Mouse (Mus musculus) stomach, postnatal 0 days (tissue): Measurements from ENCODE around the gene Snx8. TPM values are rescaled to one million over a fixed set of nuclear protein-coding genes. Genes with fewer than 3 reads are reported as not detected.
"Not testable (repeated sequence)": the region's sequence is repeated elsewhere in the genome, so short reads cannot be mapped to it uniquely, and the experiment has no call there.

Experiments
- ATAC-seq: fragments of 200-750 bp; cut with Nextera tagmentation; 2 replicates; pipeline ENCODE4 v1.8.0; 2017; ENCODE audit not compliant: low FRiP score, low TSS enrichment
- DNase-seq: peaks from one replicate; pipeline ENCODE4 v3.0.0-alpha.2; 2016; ENCODE audit warnings: low spot score
- H3K27ac ChIP-seq: fragments of 300-500 bp; sonication (generic); replicated peaks from 2 replicates; pipeline ENCODE4 v1.5.1; 2014; ENCODE audit warnings: mild to moderate bottlenecking, control low read depth
- H3K27me3 ChIP-seq: fragments of 300-500 bp; sonication (generic); 2 replicates; pipeline ENCODE4 v1.6.1; 2014; ENCODE audit warnings: low read length; ENCODE audit not compliant: control insufficient read depth, insufficient read depth
- H3K36me3 ChIP-seq: fragments of 300-500 bp; sonication (generic); 2 replicates; pipeline ENCODE4 v1.6.1; 2014; ENCODE audit warnings: low read length, mixed read lengths; ENCODE audit not compliant: control insufficient read depth, insufficient read depth
- H3K4me1 ChIP-seq: fragments of 300-500 bp; sonication (generic); replicated peaks from 2 replicates; pipeline ENCODE4 v1.6.1; 2014; ENCODE audit warnings: antibody characterized with exemption; ENCODE audit not compliant: control insufficient read depth, insufficient read depth
- H3K4me2 ChIP-seq: fragments of 300-500 bp; sonication (generic); replicated peaks from 2 replicates; pipeline ENCODE4 v1.6.1; 2014; ENCODE audit warnings: low read depth, mild to moderate bottlenecking, control low read depth, moderate library complexity
- H3K4me3 ChIP-seq: fragments of 300-500 bp; sonication (generic); 2 replicates; pipeline ENCODE4 v1.5.1; 2014; ENCODE audit warnings: low read depth, low read length, control low read depth
- H3K9ac ChIP-seq: fragments of 300-500 bp; sonication (generic); 2 replicates; pipeline ENCODE4 v1.6.1; 2014; ENCODE audit warnings: mild to moderate bottlenecking, low read length, control low read depth, mixed read lengths
- H3K9me3 ChIP-seq: fragments of 300-500 bp; sonication (generic); 2 replicates; pipeline ENCODE4 v1.6.1; 2016; ENCODE audit warnings: low read length; ENCODE audit not compliant: control insufficient read depth
- CTCF ChIP-seq: IDR thresholded peaks from 2 replicates; pipeline ENCODE4 v1.5.1; 2016; ENCODE audit warnings: antibody characterized with exemption, low read depth, mild to moderate bottlenecking, moderate library complexity
- EP300 ChIP-seq: optimal IDR thresholded peaks from 2 replicates; pipeline ENCODE3; 2016; ENCODE audit warnings: antibody characterized with exemption
- WGBS: fragments of 180-500 bp; shearing (Covaris S2); extraction: QIAGEN DNeasy Blood & Tissue Kit; methylation state at CpG from one replicate; pipeline ENCODE4 v1.1.7; 2014; 5-methylcytosine and 5-hydroxymethylcytosine counted together
- polyA plus RNA-seq: library from polyadenylated mRNA; unstranded; fragments of >200 nt; fragmentation: Nextera tagmentation; extraction: Ambion mirVana; gene quantifications from 2 replicates; pipeline ENCODE4 v1.2.1, GENCODE M21; 2015

The Snx8 gene
- polyA plus RNA-seq, 1 experiment from 2014 or later = 8.6 TPM

DNA sequence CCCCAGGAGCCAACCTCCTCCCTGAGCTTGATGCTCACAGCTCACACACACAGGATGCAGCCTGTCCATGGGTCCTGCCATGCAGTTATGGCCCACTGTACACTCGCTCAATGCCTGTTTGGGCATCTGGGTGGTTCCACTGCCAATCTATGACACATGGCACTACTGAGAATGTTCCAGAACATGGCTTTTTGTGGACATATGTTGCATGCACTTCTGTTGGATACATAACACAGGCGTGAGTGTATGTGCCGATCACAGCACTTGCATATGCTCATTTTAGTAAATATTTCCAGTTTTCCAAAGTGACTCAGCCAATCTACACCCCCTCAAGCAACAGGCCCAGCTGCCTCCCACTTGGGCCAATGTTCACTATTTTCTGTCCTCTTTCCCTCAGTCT lies 17.4 kb downstream of the Snx8 start:
- no peak for ATAC-seq
- TF ChIP-seq CTCF (no peak), EP300 (no peak)
- WGBS = 88% methylated on average over 3 of the region's 3 CpGs
- Histone ChIP-seq H3K27ac (no peak overlapping the region), H3K36me3 (no peaks in the 10 kb centered on the region), H3K4me3 (no peak overlapping the region), H3K9ac (no peak overlapping the region), H3K4me1 (no peaks in the 10 kb centered on the region), H3K4me2 (no peak overlapping the region), H3K27me3 (no peaks in the 10 kb centered on the region), H3K9me3 (no peaks in the 10 kb centered on the region)
- no peak for DNase-seq

DNA sequence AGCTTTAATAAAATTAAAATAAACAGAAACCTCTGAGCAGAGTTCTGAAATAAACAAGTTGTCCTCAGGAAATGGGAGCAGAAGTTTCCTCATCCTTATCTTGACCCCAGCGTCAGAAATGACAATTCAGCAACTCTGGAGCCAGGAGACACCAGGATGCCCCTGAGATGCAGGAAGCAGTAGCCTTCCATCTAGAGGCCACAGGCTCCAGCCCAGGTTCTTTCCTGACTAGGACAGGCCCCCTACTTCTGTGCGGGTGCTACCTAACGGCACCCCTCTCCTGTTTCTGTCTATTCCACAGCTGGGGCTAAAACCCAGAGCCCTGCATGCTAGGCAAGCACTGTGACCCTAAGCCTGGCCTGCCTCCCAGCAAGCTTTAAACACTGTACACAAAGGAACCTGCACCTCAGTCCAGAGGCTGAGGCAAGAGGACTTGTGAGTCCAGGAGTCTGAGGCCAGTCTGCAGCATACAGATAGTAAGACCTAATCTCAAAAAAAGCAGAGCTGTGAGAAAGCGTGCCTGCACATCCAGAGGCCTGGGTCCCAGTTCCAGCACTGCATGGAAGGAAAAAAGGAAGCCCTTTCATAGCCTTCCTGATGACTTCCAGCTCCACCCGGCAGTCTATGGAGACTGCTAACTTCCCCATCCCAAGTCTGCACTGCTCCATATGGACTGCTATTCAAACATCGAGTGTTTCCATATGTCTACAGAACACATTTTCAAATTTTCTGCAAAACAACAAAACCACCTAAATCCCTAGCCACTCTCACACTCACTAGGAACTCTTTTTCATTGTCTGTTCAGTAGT lies 18.4 kb downstream of the Snx8 start:
- no peak for TF ChIP-seq CTCF
- WGBS = 57% methylated on average over 6 of the region's 6 CpGs
- no peaks in the 10 kb centered on the region for H3K36me3 ChIP-seq
- no peak for DNase-seq
- H3K4me2 ChIP-seq = no peak overlapping the region
- H3K9me3 ChIP-seq = no peaks in the 10 kb centered on the region
- no peak for ATAC-seq
- H3K27me3 ChIP-seq = no peaks in the 10 kb centered on the region
- H3K27ac ChIP-seq = 0 out of 2 replicates have a peak overlapping the region, but pooled peaks have one; percentile 8
- no peaks in the 10 kb centered on the region for H3K4me1 ChIP-seq
- H3K9ac ChIP-seq = no peak overlapping the region
- no peak overlapping the region for H3K4me3 ChIP-seq

DNA sequence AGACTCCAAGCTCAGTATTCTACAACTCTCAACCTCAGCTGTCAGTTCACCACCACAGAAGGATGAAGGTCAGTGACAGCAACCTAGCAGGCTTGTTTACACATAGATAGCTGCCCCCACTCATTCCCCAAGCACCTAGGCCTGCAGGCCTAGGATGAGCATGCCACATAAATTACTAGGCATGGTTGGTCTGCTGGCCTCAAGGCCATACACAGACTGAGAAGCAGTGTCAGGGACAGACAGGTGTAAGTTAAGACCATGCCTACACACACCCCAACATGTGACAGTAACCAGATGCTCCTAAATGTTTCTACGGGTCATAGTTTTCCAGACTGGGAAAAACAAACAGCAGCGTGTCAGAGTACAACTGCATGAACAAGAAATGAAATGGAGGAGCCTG lies 19.6 kb downstream of the Snx8 start:
- Histone ChIP-seq H3K4me1 (no peaks in the 10 kb centered on the region), H3K36me3 (no peaks in the 10 kb centered on the region), H3K9me3 (no peaks in the 10 kb centered on the region), H3K9ac (no peak overlapping the region), H3K4me3 (no peak overlapping the region), H3K27ac (no peak overlapping the region), H3K4me2 (no peak overlapping the region), H3K27me3 (no peaks in the 10 kb centered on the region)
- 70% methylated on average over 2 of the region's 2 CpGs for WGBS
- ATAC-seq (no peak), DNase-seq (no peak)
- TF ChIP-seq EP300 (no peak), CTCF (no peak)

DNA sequence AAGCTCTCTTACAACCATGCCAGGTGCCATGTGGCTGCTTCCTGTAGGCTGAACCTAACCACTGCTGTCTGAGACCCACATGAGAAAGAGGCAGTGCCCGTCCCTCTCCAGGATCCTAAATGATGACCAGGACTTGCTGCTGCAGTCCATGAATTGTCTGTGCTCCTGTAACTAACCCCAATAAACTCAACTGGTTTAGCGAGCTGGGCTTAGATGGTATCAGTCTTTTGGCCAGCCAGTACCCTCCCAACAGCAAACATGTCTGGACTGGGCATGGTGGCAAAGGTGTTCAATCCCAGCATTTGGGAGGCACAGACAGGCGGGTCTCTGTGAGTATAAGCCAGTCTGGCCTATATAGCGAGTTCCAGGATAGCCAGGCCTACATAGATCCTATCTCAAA lies 20.1 kb downstream of the Snx8 start:
- Histone ChIP-seq H3K4me3 (no peak overlapping the region), H3K4me1 (no peaks in the 10 kb centered on the region), H3K4me2 (no peak overlapping the region), H3K9me3 (no peaks in the 10 kb centered on the region), H3K36me3 (no peaks in the 10 kb centered on the region), H3K9ac (no peak overlapping the region), H3K27ac (no peak overlapping the region), H3K27me3 (no peaks in the 10 kb centered on the region)
- TF ChIP-seq CTCF (no peak), EP300 (no peak)
- 80% methylated on average over 4 of the region's 4 CpGs for WGBS
- ATAC-seq (no peak), DNase-seq (no peak)

DNA sequence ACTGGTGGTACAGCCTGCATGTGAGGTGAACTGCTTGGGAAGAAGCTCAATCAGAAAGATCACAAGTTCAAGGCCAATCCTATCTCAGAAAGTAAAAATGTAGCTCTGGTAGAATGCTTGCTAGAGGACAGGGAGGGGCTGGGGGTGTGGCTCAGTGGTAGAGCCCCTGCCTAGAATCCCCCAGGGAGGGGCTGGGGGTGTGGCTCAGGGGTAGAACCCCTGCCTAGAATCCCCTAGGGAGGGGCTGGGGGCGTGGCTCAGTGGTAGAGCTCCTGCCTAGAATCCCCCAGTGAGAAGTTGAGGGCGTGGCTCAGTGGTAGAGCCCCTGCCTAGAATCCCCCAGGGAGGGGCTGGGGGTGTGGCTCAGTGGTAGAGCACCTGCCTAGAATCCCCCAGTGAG lies 20.9 kb downstream of the Snx8 start:
- not testable (repeated sequence) for H3K4me2 ChIP-seq, H3K9me3 ChIP-seq, H3K27ac ChIP-seq, DNase-seq, H3K27me3 ChIP-seq, H3K4me1 ChIP-seq, ATAC-seq, H3K9ac ChIP-seq, H3K36me3 ChIP-seq, H3K4me3 ChIP-seq
- WGBS = 94% methylated on average over 2 of the region's 2 CpGs

DNA sequence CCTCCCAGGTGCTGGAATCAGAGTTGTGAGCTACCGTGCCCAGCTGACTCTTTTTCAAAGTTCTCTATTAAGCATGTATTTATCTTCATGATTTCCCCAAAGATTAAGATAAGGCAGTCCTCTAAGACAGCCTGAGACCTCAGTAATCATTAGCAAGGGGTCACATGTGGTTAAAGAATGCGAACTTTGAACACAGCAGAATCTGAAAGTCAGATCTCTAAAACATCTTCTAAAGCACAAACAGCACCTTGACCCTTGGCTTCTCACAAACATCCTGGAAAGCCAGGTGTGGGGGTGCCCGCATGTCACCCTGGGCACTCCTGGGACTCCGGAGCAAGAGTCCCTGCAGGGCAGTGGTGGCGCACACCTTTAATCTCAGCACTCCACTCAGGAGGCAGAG lies 24.6 kb downstream of the Snx8 start:
- H3K9me3 ChIP-seq = no peaks in the 10 kb centered on the region
- no peak overlapping the region for H3K9ac ChIP-seq
- TF ChIP-seq CTCF = no peak
- no peak for TF ChIP-seq EP300
- DNase-seq (no peak), ATAC-seq (no peak)
- no peak overlapping the region for H3K27ac ChIP-seq
- no peaks in the 10 kb centered on the region for H3K27me3 ChIP-seq
- 69% methylated on average over 5 of the region's 5 CpGs for WGBS
- H3K4me3 ChIP-seq = no peak overlapping the region
- H3K36me3 ChIP-seq = no peaks in the 10 kb centered on the region
- no peak overlapping the region for H3K4me2 ChIP-seq
- no peaks in the 10 kb centered on the region for H3K4me1 ChIP-seq
